Mouse (Mus musculus): ENCODE measurements around the gene Sars2. TPM values are rescaled to one million over a fixed set of nuclear protein-coding genes. Genes with fewer than 3 reads are reported as not detected.
A peak's percentile ranks its signal among the peaks of the same experiment; 100 is the strongest.

Sars2 gene
- total and polyA plus RNA-seq, 3 experiments = 10.5 to 24.9 (median 17.1) TPM

- no peak for TF ChIP-seq MAX (IDR thresholded peaks at IDR 0.05; ENCODE audit: low read length)
- no peak for TF ChIP-seq GABPA (IDR thresholded peaks at IDR 0.05; ENCODE audit: insufficient replicate concordance, low read depth, low read length)
- TF ChIP-seq ELF1 (IDR thresholded peaks at IDR 0.05; ENCODE audit: low read depth, low read length) = no peak
- no peak for TF ChIP-seq MAFK (IDR thresholded peaks at IDR 0.05; ENCODE audit: insufficient replicate concordance, low read length)
- peak; percentile 48 for TF ChIP-seq RAD21 (IDR thresholded peaks at IDR 0.05; ENCODE audit: low read depth, low read length)
- TF ChIP-seq ETS1 (conservative IDR thresholded peaks at IDR 0.05; ENCODE audit: low read depth, low read length) = no peak
- TF ChIP-seq TCF12 (IDR thresholded peaks at IDR 0.05; ENCODE audit: low read depth, low read length) = peak; percentile 54; the same call in 1 of the 2 replicates
- TF ChIP-seq SMC3 (IDR thresholded peaks at IDR 0.05; ENCODE audit: low read depth, low read length) = peak; percentile 42; the same call in 1 of the 2 replicates
- TF ChIP-seq CTCF (conservative IDR thresholded peaks at IDR 0.05 in 1 of 2, IDR thresholded peaks at IDR 0.05 in 1 of 2; ENCODE audit: low read depth in 2 of 2, low read length in 2 of 2) = peak in 1 of 2 experiments; percentile 67; a peak in 2 of 4 replicates
- TF ChIP-seq MXI1 (IDR thresholded peaks at IDR 0.05; ENCODE audit: low read depth, low read length) = no peak
- in situ Hi-C loops (cut with MboI; ENCODE audit: low pct_ligation_motif_present, low pct_unique_long_range_greater_than_20kb, low sequenced_read_pairs) (loop anchor here (25.0 kb wide), 1 partner anchor 247 kb away; no protein-coding TSS in a partner anchor), dilution Hi-C loops (cut with MboI; ENCODE audit: extremely low pct_ligation_motif_present, extremely low pct_unique_long_range_greater_than_20kb, low sequenced_read_pairs) (no loop called here)
- Histone ChIP-seq H3K9ac (ENCODE audit: insufficient read depth, low read depth) (no peak overlapping the region), H3K4me3 (replicated peaks in 1 of 3; ENCODE audit: low read depth in 2 of 3, low read length in 2 of 3, poor library complexity in 1 of 3) (no peak overlapping the region), H3K27ac (ENCODE audit: insufficient read depth, low read depth) (peak overlapping the region; percentile 92; the same call in 1 of the 2 replicates), H3K27me3 (replicated peaks) (no peaks in the 10 kb centered on the region), H3K36me3 (replicated peaks in 1 of 2; ENCODE audit: control insufficient read depth in 1 of 2, insufficient read depth in 1 of 2, low read length in 1 of 2) (peaks cover 9 to 26% of the 10 kb centered on the region in 2 experiments), H3K4me1 (ENCODE audit: control insufficient read depth in 1 of 2, insufficient read depth in 2 of 2) (peaks cover 42 to 85% of the 10 kb centered on the region in 2 experiments), H3K9me3 (replicated peaks; ENCODE audit: low read length) (no peaks in the 10 kb centered on the region), H3K4me2 (ENCODE audit: insufficient read depth, low read depth, poor library complexity, severe bottlenecking) (peak overlapping the region; percentile 69; the same call in 1 of the 2 replicates), H3K79me2 (replicated peaks; ENCODE audit: control insufficient read depth, extremely low read depth, insufficient read depth, poor library complexity, severe bottlenecking) (no peaks in the 10 kb centered on the region)
- no peak for DNase-seq (ENCODE audit: extremely low read depth)
Observed at GRCm38 (mm10) chr7:28790066-28790806, 48.4 kb downstream of the Sars2 start.

- dilution Hi-C loops (cut with MboI; ENCODE audit: extremely low pct_ligation_motif_present, extremely low pct_unique_long_range_greater_than_20kb, low sequenced_read_pairs) = no loop called here
- TF ChIP-seq JUN (IDR thresholded peaks at IDR 0.05; ENCODE audit: insufficient read depth, low read depth, low read length) (no peak), ELF1 (IDR thresholded peaks at IDR 0.05; ENCODE audit: low read depth, low read length) (no peak), MAFK (IDR thresholded peaks at IDR 0.05; ENCODE audit: insufficient replicate concordance, low read length) (no peak), SMC3 (IDR thresholded peaks at IDR 0.05; ENCODE audit: low read depth, low read length) (no peak), EP300 (IDR thresholded peaks at IDR 0.05; ENCODE audit: low read length) (no peak), MYC (IDR thresholded peaks at IDR 0.05; ENCODE audit: low read depth, low read length) (no peak), ZMIZ1 (IDR thresholded peaks at IDR 0.05; ENCODE audit: low read depth, low read length) (no peak), ETS1 (conservative IDR thresholded peaks at IDR 0.05; ENCODE audit: low read depth, low read length) (no peak), RAD21 (IDR thresholded peaks at IDR 0.05; ENCODE audit: low read depth, low read length) (no peak), PAX5 (IDR thresholded peaks at IDR 0.05; ENCODE audit: low read length) (no peak), POLR2A (IDR thresholded peaks at IDR 0.05; ENCODE audit: low read depth, low read length) (no peak), MAX (IDR thresholded peaks at IDR 0.05; ENCODE audit: low read length) (no peak), BHLHE40 (IDR thresholded peaks at IDR 0.05; ENCODE audit: low read depth, low read length) (no peak), ZC3H11A (IDR thresholded peaks at IDR 0.05; ENCODE audit: low read depth, low read length) (no peak), MEF2A (IDR thresholded peaks at IDR 0.05; ENCODE audit: borderline replicate concordance, low read depth, low read length) (no peak), USF1 (IDR thresholded peaks at IDR 0.05; ENCODE audit: low read depth, low read length) (no peak)
- in situ Hi-C loops (cut with MboI; ENCODE audit: low pct_ligation_motif_present, low pct_unique_long_range_greater_than_20kb, low sequenced_read_pairs) = loop anchor here (25.0 kb wide), 1 partner anchor 246 kb away; no protein-coding TSS in a partner anchor
Observed at GRCm38 (mm10) chr7:28791706-28792105, 49.9 kb downstream of the Sars2 start.

More at GRCm38 (mm10) chr7:28791706-28792105, 49.9 kb downstream of the Sars2 start:
- no peaks in the 10 kb centered on the region for H3K27me3 ChIP-seq (replicated peaks)
- no peak overlapping the region for H3K4me3 ChIP-seq (replicated peaks in 1 of 3; ENCODE audit: low read depth in 2 of 3, low read length in 2 of 3, poor library complexity in 1 of 3)
- H3K4me1 ChIP-seq (ENCODE audit: control insufficient read depth in 1 of 2, insufficient read depth in 2 of 2) = peaks cover 39 to 74% of the 10 kb centered on the region in 2 experiments
- 0 out of 2 replicates have a peak, but pooled peaks cover 6% of the 10 kb centered on the region for H3K79me2 ChIP-seq (replicated peaks; ENCODE audit: control insufficient read depth, extremely low read depth, insufficient read depth, poor library complexity, severe bottlenecking)
- H3K27ac ChIP-seq (ENCODE audit: insufficient read depth, low read depth) = no peak overlapping the region
- H3K4me2 ChIP-seq (ENCODE audit: insufficient read depth, low read depth, poor library complexity, severe bottlenecking) = no peak overlapping the region
- H3K9me3 ChIP-seq (replicated peaks; ENCODE audit: low read length) = no peaks in the 10 kb centered on the region
- no peak overlapping the region; the same call in 1 of the 2 replicates for H3K9ac ChIP-seq (ENCODE audit: insufficient read depth, low read depth)
- DNase-seq (ENCODE audit: extremely low read depth) = no peak
- H3K36me3 ChIP-seq (replicated peaks in 1 of 2; ENCODE audit: control insufficient read depth in 1 of 2, insufficient read depth in 1 of 2, low read length in 1 of 2) = peaks cover 0 to 11% of the 10 kb centered on the region in 2 experiments

All from CH12.LX (cell line).